Mouse (Mus musculus) skeletal muscle tissue, adult 2 months (tissue): ENCODE results near the gene Zfp946.
A peak's percentile ranks its signal among the peaks of the same experiment; 100 is the strongest.

ENCODE experiments used
- DNase-seq: peaks from one replicate; pipeline ENCODE4 v3.0.0-alpha.2; 2012; ENCODE audit warnings: low read depth, low spot score

Zfp946 gene

DNA sequence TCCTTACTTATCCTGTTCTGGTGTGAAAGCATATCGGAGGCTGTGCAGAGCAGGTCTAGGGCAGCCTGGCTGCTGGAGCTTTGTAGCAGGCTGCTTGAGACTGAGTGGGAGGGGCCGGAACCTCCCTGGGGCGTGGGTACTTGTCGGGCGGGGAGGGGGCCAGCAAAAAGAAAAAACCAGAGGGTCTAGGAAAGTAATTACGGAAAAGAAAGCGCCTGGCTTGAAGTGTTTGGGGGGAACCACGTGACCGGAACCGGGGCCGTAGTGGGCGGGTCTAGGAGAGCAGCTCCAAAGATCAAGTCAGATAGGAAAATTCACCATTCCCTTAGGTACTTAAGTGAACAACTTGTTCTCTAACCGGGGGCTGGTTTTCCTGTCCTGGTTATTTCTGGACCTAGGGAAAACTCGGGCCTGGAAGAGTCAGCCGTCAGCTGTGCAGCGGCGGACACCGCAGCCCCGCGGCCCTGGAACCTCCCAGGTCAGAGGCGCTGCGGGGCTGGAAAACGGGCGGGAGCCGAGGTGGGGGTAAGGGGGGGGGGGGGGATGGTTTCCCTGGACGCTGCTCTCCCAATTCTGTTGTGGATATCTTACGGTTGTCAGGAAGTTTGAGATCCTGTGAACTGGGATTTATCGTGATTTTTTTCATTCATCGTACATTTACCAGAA lies at the start of gene Zfp946:
Gene Zfp946 (plus strand): TSS at position 271 of the 666 bp plus-strand sequence.
- DNase-seq: peak; percentile 54

DNA sequence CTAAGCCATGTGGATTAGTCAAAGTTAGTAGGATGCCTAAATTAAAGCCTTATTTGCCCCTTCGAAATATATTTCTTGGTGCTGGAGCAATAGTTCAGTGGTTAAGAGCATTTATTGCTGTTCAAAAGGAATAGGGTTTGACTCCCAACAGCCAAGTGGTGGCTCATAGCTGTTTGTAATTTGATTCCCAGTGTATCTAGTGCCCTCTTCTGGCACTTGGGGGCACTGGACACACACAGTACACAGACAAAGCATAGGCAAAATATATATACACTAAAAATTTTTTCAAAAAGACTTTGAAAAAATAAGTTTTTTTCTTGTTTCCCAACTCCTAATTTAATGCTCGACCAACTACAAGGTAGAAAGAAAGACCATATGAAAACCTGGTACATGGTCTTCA lies 13.3 kb upstream of the Zfp946 start:
- no peak for DNase-seq

DNA sequence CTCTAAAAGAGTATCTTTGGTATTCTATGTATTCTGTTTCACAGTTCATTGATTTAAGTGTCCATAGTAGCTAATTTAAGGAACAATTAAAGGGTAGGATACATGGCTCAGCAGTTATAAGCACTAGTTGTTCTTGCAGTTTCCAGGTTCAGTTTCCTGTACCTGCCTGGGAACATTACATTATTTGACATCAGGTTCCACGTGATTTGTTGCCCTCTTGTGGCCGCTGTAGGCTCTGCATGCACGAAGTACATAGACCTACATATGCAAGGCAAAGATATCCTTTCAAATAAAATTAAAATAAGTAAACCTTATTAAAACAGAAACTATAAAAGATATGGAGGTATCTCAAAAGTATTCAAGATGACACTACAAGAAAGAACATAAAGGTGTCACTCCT lies 6.5 kb upstream of the Zfp946 start:
- peak; percentile 21 for DNase-seq

DNA sequence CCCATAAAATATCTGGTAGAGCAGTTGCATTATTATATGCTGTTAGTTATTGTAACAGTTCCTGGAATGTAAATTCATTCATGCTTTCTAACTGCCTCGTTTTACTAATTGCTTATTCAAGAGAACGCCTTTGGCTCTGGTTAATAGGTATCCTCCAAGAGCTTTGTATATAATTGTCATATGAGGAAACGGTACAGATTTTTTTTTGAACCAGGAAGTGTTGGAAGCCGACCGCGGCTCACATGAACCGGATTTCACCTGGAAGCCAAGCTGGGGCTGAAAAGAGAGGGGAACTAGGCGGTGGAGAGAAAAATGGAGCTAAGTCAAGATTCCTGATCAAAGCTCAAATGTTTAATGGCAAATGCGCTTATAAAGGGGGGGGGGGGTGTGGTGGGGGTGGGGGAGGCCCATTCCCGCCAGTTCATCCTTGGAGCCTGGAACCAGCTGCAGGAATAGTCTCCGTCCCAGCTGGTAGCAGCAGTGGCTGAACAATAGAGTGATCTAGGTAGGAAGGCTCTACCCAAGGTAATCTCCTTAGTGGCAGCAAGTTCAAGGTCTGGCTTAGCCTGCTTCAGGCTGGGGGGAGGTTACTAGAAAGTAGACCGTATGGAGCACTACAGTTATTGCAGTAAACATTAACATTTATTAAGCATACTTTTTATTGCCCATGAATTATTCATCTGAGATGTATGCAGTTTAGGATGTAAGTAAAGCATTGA lies 773 bp downstream of the Zfp946 start:
- no peak for DNase-seq

DNA sequence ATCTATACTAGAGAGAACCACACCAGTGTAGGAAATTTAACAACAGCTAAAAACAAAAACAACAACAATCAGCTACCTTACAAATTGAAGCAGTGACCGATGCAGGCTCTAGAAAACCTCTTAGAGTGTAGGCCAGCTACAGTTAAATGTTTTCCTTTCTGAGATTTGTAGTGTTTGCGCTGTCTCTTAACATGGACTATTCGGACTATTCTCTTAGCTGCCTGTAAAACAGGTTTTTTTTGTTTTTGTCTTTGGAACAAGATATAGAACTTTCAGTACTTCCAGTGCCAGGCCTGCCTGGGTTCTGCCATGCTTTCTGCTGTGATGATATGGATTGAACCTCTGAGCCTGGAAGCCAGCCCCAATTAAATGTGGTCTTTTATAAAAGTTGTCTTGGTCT lies 23.7 kb downstream of the Zfp946 start:
- DNase-seq: no peak

DNA sequence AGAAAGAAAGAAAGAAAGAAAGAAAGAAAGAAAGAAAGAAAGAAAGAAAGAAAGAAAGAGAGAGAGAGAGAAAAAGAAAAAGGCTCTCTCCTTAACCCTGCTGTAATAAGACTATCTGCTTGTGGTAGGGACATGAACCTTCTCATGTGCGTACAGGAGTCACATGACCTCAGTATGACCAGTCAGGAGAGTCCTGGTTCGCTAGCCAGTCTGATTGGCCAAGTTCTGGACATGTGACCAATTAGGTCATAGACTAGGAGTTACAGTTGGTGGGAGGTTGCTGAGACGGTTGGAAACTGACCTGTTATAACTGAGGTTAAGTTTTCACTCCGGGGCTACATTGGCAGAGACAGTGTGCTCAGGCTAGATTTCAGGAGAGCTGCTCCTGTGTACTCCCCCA lies 73.1 kb downstream of the Zfp946 start:
- DNase-seq: no peak
